Mouse (Mus musculus) ES-Bruce4 (cell line): Measurements from ENCODE around the gene Egflam. TPM values are rescaled to one million over a fixed set of nuclear protein-coding genes. Genes with fewer than 3 reads are reported as not detected.

Experiments
- H3K27ac ChIP-seq: 2 replicates; pipeline ENCODE4 v1.5.1; 2012; ENCODE audit warnings: low read length, inconsistent platforms; ENCODE audit not compliant: insufficient read depth
- H3K27me3 ChIP-seq: 2 replicates; pipeline ENCODE4 v1.6.1; 2012; ENCODE audit warnings: mild to moderate bottlenecking, low read length, inconsistent platforms; ENCODE audit not compliant: control insufficient read depth, poor library complexity, insufficient read depth, severe bottlenecking
- H3K36me3 ChIP-seq: 2 replicates; pipeline ENCODE4 v1.6.1; 2012; ENCODE audit warnings: inconsistent platforms, mild to moderate bottlenecking, low read length, moderate library complexity; ENCODE audit not compliant: control insufficient read depth, poor library complexity, insufficient read depth, severe bottlenecking
- H3K4me1 ChIP-seq: one replicate; pipeline ENCODE4 v1.8.1; 2011; ENCODE audit warnings: low read length; ENCODE audit not compliant: control insufficient read depth, insufficient read depth
- H3K4me3 ChIP-seq: 2 replicates; pipeline ENCODE4 v1.5.1; 2011; ENCODE audit warnings: low read depth, mild to moderate bottlenecking, low read length
- H3K9ac ChIP-seq: 2 replicates; pipeline ENCODE4 v1.6.1; 2012; ENCODE audit warnings: low read depth, mild to moderate bottlenecking, inconsistent platforms; ENCODE audit not compliant: poor library complexity, severe bottlenecking
- H3K9me3 ChIP-seq: replicated peaks from 2 replicates; pipeline ENCODE4 v1.6.1; 2012; ENCODE audit warnings: mild to moderate bottlenecking, low read length, inconsistent platforms; ENCODE audit not compliant: control insufficient read depth, poor library complexity, insufficient read depth, severe bottlenecking
- CTCF ChIP-seq: IDR thresholded peaks from one replicate; pipeline ENCODE4 v1.8.1; 2011; ENCODE audit warnings: low read depth, low read length
- EP300 ChIP-seq: IDR thresholded peaks from 2 replicates; pipeline ENCODE4 v1.6.1; 2011; ENCODE audit warnings: low read depth, low read length; ENCODE audit not compliant: insufficient read depth
- POLR2A ChIP-seq: IDR thresholded peaks from one replicate; pipeline ENCODE4 v1.8.1; 2011; ENCODE audit warnings: low read length; ENCODE audit not compliant: insufficient read depth
- polyA plus RNA-seq: library from polyadenylated mRNA; stranded (reverse); fragments of >200 nt; gene quantifications from 2 replicates; pipeline ENCODE4 v1.2.4, GENCODE M21; 2011; ENCODE audit warnings: low read depth; ENCODE audit not compliant: missing spikeins, insufficient read depth, insufficient read length

Gene Egflam
- polyA plus RNA-seq, 1 experiment = 1.8 TPM

DNA sequence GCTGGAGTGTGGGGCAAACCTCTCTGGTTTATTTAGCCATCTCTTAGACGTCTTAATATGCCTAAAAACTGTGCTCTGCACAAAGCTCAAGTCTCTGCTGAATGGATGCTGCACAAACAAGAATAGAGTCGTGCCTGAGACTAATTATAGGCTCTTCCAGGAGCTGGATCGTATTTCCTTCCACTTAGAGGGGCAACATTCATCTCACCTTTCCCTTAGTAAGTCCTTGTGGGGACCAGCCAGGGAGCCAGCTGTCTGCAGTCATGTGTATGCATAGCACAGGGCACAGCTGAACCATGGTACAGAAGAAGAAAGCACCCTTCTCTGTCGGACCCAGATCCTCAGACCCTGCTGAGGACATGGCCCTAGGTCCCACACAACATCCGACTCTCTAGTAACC lies 192.1 kb downstream of the Egflam start:
- Histone ChIP-seq H3K27ac (no peak overlapping the region), H3K27me3 (no peaks in the 10 kb centered on the region), H3K9me3 (no peaks in the 10 kb centered on the region), H3K9ac (no peak overlapping the region), H3K4me3 (no peak overlapping the region), H3K36me3 (no peaks in the 10 kb centered on the region), H3K4me1 (no peaks in the 10 kb centered on the region)
- no peak for TF ChIP-seq CTCF
- no peak for TF ChIP-seq EP300
- no peak for TF ChIP-seq POLR2A

DNA sequence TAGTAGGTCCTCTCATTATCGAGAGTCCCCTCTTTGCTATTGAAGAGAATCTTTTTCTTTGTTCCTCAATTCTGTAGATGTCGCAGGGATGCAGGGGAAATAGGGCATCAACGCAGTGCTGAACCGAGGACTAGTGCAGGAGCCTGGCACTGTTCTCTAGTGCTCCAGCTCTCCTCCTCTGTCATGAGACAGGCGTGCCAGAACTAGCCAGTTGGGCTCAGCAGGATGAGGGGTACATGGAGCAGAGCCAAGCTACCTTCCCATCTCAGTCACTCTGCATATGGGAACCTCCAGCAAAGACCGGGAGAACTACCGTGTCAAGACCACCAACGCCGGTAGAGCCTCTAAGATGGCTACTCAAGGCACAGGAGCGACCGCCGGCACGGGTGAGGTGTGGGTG lies 193.3 kb downstream of the Egflam start:
- TF ChIP-seq CTCF = no peak
- H3K4me3 ChIP-seq = no peak overlapping the region
- no peak overlapping the region for H3K27ac ChIP-seq
- no peaks in the 10 kb centered on the region for H3K36me3 ChIP-seq
- H3K9ac ChIP-seq = no peak overlapping the region
- no peaks in the 10 kb centered on the region for H3K9me3 ChIP-seq
- H3K4me1 ChIP-seq = no peaks in the 10 kb centered on the region
- no peaks in the 10 kb centered on the region for H3K27me3 ChIP-seq

DNA sequence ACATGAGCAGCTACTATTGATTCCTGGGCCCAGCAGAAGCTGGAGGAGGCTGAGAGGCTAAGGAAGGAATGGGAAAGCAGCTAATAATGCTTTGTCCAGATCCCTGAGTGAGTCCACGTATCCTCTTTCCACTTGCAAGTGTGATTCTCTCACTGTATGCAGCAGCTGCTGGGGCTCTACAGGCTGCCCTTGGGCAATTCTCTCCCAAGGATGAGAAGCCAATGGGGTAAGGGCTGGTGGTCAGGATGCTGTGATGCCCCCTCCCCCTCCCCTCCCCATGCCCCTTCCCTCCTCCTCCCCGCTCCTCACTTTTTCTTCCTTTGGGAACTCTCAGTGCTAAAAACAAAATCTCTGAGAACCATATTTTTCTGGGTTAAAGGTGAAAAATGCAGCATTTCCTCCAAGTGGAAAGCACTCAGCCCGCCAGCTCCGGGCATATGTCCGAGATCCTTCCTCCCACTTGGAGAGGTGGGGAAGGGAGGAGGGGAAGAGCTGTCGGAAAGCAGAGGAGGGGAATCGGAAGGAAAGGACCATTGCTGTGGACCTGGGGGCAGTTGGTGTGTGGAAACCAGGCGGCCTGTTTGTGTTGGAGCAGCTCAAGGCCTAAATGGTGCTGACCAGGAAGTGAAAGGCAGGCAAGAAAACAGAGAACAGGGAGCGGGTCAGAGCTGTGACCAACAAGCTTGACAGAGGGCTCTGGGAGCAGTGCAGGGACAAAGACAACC lies 194.4 kb downstream of the Egflam start:
- no peak overlapping the region for H3K27ac ChIP-seq
- TF ChIP-seq POLR2A (no peak), EP300 (no peak), CTCF (no peak)
- H3K4me1 ChIP-seq = no peaks in the 10 kb centered on the region

DNA sequence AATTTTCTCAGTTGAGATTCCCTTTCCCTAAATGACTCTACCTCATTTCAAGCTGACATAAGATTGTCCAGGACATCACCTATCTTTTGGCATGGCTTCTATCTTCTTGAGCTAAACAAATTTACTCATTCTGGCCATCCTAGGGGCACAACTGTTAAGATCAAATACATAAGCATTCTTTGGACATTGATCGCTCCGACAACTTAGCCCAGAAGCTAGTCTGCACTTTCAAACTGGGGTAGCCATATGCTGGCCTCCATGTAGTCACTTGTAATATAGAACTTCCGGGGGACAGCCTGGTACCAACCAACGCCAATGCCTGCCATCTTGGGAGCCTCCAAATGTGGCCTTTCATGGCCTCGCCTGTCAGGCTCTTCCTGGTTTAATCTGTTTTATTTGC lies 195.2 kb downstream of the Egflam start:
- H3K9ac ChIP-seq = no peak overlapping the region
- TF ChIP-seq EP300 = no peak
- TF ChIP-seq POLR2A = no peak
- no peak for TF ChIP-seq CTCF
- no peaks in the 10 kb centered on the region for H3K36me3 ChIP-seq
- H3K9me3 ChIP-seq = no peaks in the 10 kb centered on the region
- H3K4me1 ChIP-seq = no peaks in the 10 kb centered on the region
- no peaks in the 10 kb centered on the region for H3K27me3 ChIP-seq
- no peak overlapping the region for H3K4me3 ChIP-seq
- no peak overlapping the region for H3K27ac ChIP-seq

More for the DNA sequence above, 194.4 kb downstream of the Egflam start:
- Histone ChIP-seq H3K4me3 (no peak overlapping the region), H3K36me3 (no peaks in the 10 kb centered on the region), H3K9me3 (no peaks in the 10 kb centered on the region), H3K27me3 (no peaks in the 10 kb centered on the region), H3K9ac (no peak overlapping the region)

DNA sequence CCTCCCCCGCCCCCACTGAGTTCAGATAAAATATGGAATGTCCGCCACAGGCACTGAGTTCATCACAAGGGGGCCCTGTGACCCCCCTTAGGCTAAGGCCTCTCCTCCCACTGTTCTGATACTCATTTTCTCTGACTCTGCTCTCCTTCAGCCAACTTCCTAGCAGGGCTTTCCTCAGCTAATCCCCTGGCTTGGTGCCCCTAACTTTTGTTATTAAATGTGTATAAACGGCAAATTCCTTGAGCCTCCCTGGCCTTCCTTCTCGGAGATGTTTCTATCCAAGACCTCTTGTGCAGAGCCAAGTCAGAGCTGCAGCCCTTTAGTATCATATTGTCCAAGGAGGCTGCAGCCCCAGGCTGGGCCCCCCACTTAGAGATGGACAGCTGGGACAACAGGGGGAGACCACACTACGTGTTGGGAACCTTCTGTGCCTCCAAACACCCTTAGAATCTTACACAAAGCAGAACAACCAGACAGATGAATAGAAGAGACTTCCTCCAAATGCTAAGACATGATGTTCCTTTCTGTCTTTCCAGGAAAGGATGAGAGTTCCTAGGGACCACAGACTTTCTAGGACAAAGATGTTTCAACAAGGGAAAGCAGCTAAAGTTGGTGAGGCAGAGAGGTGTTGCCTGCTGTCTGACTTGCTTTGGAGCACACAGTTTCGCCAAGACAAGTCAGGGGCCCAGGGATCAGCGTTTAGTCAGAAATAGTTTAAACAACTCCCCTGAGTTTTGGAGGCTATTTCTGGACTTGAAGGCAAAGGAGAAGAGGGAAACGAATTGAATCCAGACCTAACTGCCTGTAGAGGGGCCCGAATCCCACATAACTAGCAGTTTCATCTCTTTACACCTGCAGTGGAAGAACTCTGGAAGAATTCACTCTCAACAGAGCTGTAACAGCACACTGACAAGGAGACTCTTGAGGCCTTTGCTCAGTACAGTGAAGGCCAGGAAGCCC lies 196.5 kb downstream of the Egflam start:
- TF ChIP-seq POLR2A (no peak), EP300 (no peak), CTCF (no peak)
- Histone ChIP-seq H3K27ac (no peak overlapping the region), H3K4me3 (no peak overlapping the region), H3K9ac (no peak overlapping the region), H3K27me3 (no peaks in the 10 kb centered on the region), H3K4me1 (no peaks in the 10 kb centered on the region), H3K9me3 (no peaks in the 10 kb centered on the region), H3K36me3 (0 out of 2 replicates have a peak, but pooled peaks cover 2% of the 10 kb centered on the region)

DNA sequence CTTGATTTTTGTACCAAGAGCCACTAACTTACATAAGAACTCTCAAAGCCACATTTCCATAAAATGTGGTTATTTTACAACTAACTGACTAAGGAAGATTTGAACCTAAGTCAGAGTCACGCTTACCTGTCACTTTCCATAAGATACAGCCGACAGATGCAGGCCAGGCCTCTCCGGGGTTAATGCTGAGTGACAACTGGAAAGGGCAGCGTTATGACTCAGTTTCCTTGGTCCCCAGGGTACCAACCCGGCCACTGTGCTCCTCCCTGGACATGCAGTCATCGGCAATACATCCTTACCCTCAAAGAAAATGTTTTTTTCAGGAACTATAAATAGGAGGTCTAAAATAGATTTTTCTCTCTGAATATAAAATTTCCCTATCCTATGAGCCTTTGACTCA lies 197.9 kb downstream of the Egflam start:
- Histone ChIP-seq H3K36me3 (0 out of 2 replicates have a peak, but pooled peaks cover 2% of the 10 kb centered on the region), H3K4me1 (no peaks in the 10 kb centered on the region), H3K9me3 (no peaks in the 10 kb centered on the region), H3K27ac (no peak overlapping the region), H3K4me3 (no peak overlapping the region), H3K9ac (no peak overlapping the region), H3K27me3 (no peaks in the 10 kb centered on the region)
- TF ChIP-seq POLR2A (no peak), EP300 (no peak), CTCF (no peak)
